Mouse (Mus musculus): ENCODE measurements at regions not wholly inside any gene's neighbourhood (a gene's known extent, or its start where the extent isn't known, plus 50 kb on each side); places are given as distances from the start of the nearest gene placed in this dataset.
"Not testable (repeated sequence)": the region's sequence is repeated elsewhere in the genome, so short reads cannot be mapped to it uniquely, and the experiment has no call there.

- TF ChIP-seq CTCF (IDR thresholded peaks at IDR 0.05); POLR2A (IDR thresholded peaks at IDR 0.05; ENCODE audit: insufficient read depth, low read depth, low read length); EP300 (IDR thresholded peaks at IDR 0.05; ENCODE audit: insufficient read depth, low read depth, low read length): not testable (repeated sequence)
Measured at GRCm38 (mm10) chr3:18454558-18455191, 506.5 kb downstream of the Cypt12 start.
